Mouse (Mus musculus) thymus, postnatal 0 days (tissue): ENCODE measurements around the gene Glt8d1. TPM values are rescaled to one million over a fixed set of nuclear protein-coding genes. Genes with fewer than 3 reads are reported as not detected.

Experiments used
- DNase-seq: peaks from one replicate; pipeline ENCODE4 v3.0.0-alpha.2; 2015; ENCODE audit warnings: low spot score
- polyA plus RNA-seq: library from polyadenylated mRNA; unstranded; fragments of >200 nt; fragmentation: Nextera tagmentation; extraction: Ambion mirVana; gene quantifications from 2 replicates; pipeline ENCODE4 v1.2.1, GENCODE M21; 2015

Glt8d1 gene
- 19.2 and 24.7 TPM in 2 replicates for polyA plus RNA-seq

- DNase-seq, result peak; percentile 82
Measured at GRCm38 (mm10) chr14:31001307-31002205, at the start of gene Glt8d1, which contains the start of gene Spcs1. TSS of gene Glt8d1 (plus strand) at chr14:31001400. TSS of gene Spcs1 (minus strand) at chr14:31001672.

DNA sequence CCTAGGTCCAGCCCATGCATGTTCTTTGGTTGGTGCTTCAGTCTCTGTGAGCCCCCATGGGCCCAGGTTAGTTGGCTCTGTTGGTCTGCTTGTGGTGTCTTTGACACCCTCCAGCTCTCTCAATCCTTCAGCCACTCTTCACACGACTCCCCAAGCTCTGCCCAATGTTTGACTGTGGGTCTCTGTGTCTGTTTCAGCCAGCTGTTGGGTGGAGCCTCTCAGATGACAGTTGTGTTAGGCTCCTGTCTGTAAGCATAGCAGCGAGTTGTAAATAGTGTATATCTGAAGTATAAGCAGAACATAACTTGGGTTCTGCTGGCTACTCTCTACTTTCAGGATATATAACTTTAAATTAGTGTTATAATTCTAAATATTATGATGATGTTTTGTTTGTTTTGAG lies 42.7 kb upstream of the Glt8d1 start:
- no peak for DNase-seq

- no peak for DNase-seq
Measured at GRCm38 (mm10) chr14:30959031-30959430, 42.2 kb upstream of the Glt8d1 start.

DNA sequence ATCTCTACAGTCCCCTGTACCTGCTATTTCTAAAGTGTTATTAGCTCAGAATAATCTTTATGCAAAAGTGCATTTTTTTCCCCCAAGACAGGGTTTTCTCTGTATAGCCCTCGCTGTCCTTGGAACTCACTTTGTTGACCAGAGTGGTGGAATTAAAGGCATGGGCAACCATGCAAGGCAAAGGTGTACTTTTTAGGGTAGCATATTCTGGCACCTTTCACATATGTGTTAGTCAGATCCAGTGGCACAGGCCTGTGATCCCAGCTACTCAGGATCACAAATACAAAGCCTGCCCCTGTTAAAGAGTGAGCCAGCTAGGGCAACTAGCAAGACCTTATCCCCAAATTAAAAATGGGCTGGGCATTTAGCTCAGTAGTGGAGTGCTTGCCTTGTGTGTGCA lies 40.8 kb upstream of the Glt8d1 start:
- DNase-seq, result no peak

GRCm38 (mm10) chr14:30974204-30974603 lies 27.0 kb upstream of the Glt8d1 start:
- no peak for DNase-seq

GRCm38 (mm10) chr14:30976222-30976621 lies 25.0 kb upstream of the Glt8d1 start:
- no peak for DNase-seq

- no peak for DNase-seq
Measured at GRCm38 (mm10) chr14:30996417-30996816, 4.8 kb upstream of the Glt8d1 start.

- DNase-seq, result no peak
Measured at GRCm38 (mm10) chr14:31000356-31000755, 844 bp upstream of the Glt8d1 start.

- DNase-seq, result no peak
Measured at GRCm38 (mm10) chr14:31000816-31001306, 339 bp upstream of the Glt8d1 start.

GRCm38 (mm10) chr14:31004527-31004926 lies 3.3 kb downstream of the Glt8d1 start:
- DNase-seq, result no peak

GRCm38 (mm10) chr14:31006779-31007178 lies 5.6 kb downstream of the Glt8d1 start:
- DNase-seq, result no peak

GRCm38 (mm10) chr14:31011588-31011987 lies 10.4 kb downstream of the Glt8d1 start:
- DNase-seq, result no peak

GRCm38 (mm10) chr14:31013928-31014327 lies 12.7 kb downstream of the Glt8d1 start:
- no peak for DNase-seq

DNA sequence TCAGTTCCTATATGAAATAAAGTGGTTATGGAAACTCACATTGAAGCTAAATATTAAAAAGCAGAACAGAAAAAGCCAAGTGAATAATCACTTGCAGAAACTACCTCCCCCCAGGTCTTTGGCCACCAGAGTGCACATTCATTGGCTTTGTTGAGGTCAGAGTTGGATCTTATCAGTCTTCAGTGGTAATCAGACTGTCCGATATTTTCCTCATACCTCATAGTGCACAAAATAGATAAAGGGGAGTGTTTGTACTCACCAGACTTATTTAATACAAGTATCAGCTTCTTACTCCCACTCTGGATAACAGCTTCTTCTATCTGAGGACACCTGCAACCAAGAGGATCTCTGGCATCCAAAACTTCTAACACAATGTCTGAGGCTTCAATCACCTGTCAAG lies 14.9 kb downstream of the Glt8d1 start:
- no peak for DNase-seq

DNA sequence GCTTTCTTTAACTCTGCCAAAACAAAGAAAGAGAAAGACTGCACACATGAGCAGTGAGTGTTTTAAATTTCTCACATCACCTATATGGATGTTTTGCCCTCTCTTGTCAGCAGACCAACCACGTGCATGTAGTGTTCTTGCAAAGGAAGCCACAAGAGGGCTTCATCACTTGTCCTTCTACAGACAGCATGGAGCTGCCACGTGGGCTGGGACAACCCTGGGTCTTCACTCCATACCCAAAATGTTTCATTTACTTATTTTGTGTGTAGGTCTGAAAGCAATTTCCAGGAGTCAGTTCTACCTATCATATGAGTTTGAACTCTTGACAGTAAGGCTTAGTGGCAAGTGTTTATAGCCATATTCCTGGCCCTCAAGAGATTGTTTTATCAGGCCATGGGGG lies 16.7 kb downstream of the Glt8d1 start:
- DNase-seq, result peak; percentile 57

DNA sequence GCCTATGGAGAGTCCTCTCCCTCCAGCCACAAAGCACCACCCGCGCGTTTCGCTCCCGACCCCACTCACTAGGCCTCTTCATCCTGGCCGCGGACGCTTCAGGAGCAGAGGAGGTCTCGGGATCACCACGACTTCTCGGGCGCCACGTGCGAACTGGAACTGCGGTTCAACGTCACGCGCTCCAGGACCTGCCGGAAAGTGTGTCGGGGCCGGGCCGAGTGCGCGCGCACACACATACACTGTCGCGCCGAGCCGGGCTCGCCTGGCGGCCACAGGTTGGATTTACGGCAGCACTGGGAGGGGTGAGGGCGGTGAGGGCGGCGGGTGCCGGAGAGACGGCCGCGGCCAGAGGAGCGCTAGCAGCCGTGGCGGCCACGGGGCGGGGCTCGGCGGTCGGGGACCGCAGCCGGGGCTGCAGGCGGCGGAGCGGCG lies 17.7 kb downstream of the Glt8d1 start, which contains the start of the genes Pbrm1 and Gnl3:
Gene Pbrm1, plus strand, starts transcription at position 279 of the 432 bp plus-strand sequence.
Gene Gnl3, minus strand, starts transcription at position 293 of the 432 bp plus-strand sequence.
- DNase-seq, result peak; percentile 96

- peak; percentile 91 for DNase-seq
Measured at GRCm38 (mm10) chr14:31019331-31020205, 18.4 kb downstream of the Glt8d1 start.

DNA sequence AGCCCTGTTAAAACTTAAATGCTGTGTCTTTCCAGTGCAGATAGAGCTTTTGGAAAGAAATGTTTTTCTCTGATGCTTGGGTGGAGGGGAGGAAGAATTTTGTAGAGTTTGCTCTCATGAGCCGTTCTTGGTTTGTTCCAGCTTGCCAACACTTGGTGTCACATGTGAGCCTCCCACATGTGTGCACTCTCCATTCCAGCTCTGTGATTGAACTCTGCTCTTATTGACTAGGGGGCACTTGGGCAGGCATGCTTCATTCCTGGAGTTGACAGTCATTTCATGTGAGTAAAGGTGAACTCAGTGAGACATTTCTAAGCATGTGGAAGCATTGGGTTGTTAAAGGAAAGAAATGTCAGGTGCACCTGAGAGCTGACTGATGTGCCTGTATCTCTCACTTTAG lies 21.4 kb downstream of the Glt8d1 start:
- DNase-seq, result no peak

GRCm38 (mm10) chr14:31025785-31026184 lies 24.6 kb downstream of the Glt8d1 start:
- no peak for DNase-seq

- DNase-seq, result no peak
Measured at GRCm38 (mm10) chr14:31045296-31045695, 44.1 kb downstream of the Glt8d1 start.

GRCm38 (mm10) chr14:31045817-31046216 lies 44.6 kb downstream of the Glt8d1 start:
- no peak for DNase-seq
